Mouse (Mus musculus): ENCODE results near the gene Nkx2-4. TPM values are rescaled to one million over a fixed set of nuclear protein-coding genes. Genes with fewer than 3 reads are reported as not detected.

Nkx2-4 gene
- not detected for polyA plus RNA-seq (2014; fragmentation: Illumina TruSeq; extraction: RNeasy Lipid Tissue Mini Kit (QIAGEN cat#74804); ENCODE audit: low replicate concordance)

DNA sequence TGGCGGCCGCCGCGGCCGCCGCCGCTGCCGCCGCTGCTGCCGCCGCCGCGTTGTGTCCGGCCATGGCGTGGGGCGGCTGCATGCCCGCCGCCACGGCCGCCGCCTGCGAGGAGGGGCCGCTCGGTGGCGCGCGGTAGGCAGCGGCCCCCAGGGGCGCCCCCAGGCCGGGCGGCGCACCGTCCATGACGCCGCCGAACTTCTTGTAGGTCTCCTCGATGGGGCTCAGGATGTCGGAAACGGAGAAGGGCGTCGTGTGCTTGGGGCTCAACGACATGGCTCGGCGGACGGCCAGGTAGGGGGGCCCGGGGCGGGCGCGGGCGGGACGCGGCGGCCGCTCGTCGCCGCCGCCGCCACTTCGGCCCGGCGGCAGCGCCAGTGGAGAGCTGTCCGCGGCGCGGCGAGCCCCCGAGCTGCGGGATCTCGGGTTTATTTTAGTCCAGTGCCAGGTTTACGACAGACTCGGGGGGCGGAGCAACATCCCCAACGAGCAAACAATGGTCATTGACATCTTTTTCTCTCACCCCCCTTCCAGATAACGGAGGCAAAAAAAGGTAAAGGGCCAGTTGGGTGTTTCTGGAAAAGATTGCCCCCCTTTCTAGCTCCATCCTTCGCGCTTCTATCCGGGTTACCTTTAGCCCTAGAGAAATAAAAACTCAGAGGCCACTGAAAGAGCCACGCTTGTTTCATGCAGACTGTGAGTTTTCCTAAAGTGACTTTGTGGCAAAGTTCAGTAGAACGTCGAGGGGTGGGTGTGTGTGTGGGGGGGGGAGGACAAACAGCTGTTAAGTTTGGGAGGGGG, at the start of gene Nkx2-4:
TSS of gene Nkx2-4 (minus strand) at position 374 of the 799 bp plus-strand sequence.

Other genes with a start within 250 kb of the Nkx2-4 start
- 16.9 TPM for gene Kiz, start 229.6 kb downstream of the Nkx2-4 start, polyA plus RNA-seq (2014; fragmentation: Illumina TruSeq; extraction: RNeasy Lipid Tissue Mini Kit (QIAGEN cat#74804); ENCODE audit: low replicate concordance)
- 135 TPM for gene Xrn2, start 72.4 kb downstream of the Nkx2-4 start, polyA plus RNA-seq (2014; fragmentation: Illumina TruSeq; extraction: RNeasy Lipid Tissue Mini Kit (QIAGEN cat#74804); ENCODE audit: low replicate concordance)
- 1.2 TPM for gene Nkx2-2, start 108.8 kb upstream of the Nkx2-4 start, polyA plus RNA-seq (2014; fragmentation: Illumina TruSeq; extraction: RNeasy Lipid Tissue Mini Kit (QIAGEN cat#74804); ENCODE audit: low replicate concordance)

Data from small intestine, adult 10 weeks (tissue).